Mouse (Mus musculus) lung, adult 18-20 months (tissue): ENCODE data around the gene Aqp6.

ENCODE experiments used
- DNase-seq, 2 experiments: peaks; one replicate each; pipeline ENCODE4 v3.0.0; 2022; ENCODE audit warnings: mixed read lengths in 2 of 2

Gene Aqp6

DNA sequence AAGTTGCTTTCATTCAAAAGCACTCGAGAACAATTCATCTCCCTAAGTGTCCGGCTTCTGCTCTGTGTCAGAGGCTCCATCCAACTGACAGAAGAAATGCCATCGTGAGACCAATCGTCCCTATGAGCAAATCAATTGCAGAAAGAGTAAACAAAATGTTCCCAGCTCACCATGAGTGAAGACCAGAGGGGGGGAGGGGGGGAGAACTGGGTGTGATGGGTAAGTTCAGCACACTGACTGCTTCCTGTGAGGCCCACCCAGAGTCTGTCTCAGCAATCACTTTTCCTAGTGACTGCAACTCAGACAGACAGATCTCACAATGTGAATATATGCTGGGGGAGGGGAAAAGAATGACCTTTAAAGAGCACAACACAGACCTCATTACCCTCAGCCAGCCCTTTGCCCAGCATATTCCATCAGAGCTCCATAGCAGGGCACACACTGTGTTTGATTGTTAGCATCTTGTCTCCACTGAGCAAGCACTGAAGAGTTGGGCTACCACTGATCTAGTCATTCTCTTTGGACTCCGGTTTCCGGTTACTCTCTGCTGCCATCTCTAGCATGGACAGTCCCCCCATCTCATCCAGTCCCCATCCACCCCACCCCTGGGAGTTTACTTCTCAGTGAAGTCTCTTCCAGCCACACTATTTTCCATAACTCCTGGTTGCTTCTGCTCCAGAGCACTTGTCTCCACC lies 48.0 kb downstream of the Aqp6 start:
- no peak for DNase-seq

DNA sequence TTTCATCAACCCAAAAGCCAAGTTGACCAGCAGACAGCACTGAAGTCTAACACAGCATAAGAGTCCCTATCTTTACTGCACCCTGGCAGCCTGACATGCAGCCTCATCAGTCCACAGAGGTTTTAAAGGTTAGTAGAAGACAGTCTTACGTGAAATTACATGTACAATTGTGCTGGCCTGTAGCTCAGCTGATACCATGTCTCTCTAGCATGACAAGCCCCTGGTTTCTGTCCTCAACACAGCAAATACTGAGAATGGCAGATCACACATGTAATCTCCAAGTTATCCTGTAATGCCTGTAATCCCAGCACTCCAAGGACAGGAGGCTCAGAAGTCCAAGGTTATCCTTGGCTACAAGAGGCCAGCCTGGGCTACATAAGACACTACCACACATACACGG lies 49.1 kb downstream of the Aqp6 start:
- no peak for DNase-seq

DNA sequence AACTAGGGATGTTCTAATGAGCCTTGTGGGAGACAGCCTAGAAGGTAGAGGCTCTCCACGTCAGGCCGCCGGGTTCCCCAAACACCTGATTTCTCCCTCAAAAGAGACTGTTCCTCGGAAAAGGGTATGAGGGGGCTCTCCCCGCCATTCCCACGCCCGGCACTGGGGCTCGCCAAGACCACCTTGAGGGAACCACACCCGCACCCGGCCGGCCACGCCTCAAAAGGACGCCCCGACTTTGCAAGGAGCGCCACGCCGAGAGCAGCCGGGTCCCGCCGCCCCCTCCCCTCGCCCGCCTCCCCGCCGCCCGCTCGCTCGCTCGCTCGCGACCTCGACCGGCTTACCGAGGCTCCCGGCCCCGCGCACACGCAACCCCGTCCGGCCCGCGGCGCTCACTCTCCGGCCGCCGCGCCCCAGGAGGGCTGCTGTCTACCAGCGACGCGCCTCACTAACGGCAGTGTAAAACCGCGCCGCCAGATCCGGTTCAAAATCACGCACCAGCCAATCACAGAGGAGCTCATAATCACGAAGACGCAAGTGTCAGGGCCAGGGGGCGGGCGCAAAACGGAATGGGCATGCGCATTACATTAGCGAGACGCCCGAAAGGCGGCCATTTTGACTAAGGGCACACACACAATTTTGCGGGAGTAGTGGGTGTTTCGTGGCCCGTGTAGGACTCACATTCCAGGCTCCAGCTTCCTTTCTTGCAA lies 50.1 kb downstream of the Aqp6 start, which contains the start of gene Racgap1:
Racgap1 (minus strand) TSS at position 494 of the 710 bp plus-strand sequence.
- peak; percentile 97 for DNase-seq

DNA sequence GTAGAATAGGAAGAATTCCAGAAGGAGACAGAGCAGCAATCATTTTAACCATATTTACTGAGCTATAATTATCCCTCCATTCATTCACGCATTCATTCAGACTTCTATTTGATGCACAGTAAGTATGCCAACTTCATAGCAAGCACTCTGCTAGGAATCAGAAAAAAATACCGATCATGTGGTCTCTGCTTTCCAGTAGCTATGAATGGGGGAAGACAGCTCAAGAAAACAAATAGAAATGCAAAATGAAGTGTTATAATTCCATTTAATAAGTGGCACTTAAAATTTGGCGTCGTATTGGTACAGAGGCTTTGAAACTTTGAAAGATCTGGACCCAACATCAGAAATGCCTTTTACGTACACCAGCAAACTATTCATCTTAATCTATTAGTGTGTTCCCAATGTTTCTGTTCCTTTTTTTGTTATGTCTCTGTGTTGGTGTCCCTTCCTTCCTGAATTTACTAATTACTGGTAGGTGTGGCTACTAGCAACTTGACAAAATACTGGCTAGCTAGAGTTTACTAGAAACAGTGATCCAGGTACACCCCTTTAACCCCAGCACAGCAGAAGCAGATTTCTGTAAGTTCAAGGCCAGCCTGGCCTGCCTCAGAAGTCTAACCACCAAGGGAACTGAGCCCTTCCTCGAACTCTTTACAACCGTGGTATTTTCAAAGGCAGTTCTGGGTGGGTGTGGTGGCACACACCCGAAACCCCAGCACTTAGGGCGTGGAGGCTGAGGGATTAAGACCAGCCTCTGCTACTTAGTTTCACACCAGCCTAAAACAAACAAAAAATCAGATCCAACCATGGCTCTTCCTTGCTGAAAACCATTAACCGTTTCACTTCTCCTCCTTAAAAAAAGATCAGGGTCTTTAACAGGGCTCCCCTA lies 51.0 kb downstream of the Aqp6 start:
- DNase-seq, result no peak

DNA sequence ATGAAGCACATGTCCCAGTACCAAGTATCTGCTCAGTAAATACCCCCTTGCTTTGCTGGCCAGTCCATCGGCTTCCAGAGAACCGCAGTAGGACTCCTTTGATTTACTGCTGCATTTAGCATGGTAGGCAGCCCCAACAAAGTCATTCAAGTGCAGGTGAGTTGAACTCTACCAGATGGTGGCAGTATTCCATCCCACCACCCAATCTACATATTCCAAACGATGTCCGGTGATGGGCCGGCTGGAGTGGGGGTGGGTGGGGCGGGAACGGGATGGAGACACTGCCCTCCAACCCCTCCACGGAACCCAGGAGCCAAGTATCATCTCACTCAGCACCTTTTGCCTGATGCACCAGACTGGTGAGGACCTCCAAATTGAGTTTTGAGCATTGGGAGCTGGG lies 52.1 kb downstream of the Aqp6 start:
- no peak for DNase-seq

DNA sequence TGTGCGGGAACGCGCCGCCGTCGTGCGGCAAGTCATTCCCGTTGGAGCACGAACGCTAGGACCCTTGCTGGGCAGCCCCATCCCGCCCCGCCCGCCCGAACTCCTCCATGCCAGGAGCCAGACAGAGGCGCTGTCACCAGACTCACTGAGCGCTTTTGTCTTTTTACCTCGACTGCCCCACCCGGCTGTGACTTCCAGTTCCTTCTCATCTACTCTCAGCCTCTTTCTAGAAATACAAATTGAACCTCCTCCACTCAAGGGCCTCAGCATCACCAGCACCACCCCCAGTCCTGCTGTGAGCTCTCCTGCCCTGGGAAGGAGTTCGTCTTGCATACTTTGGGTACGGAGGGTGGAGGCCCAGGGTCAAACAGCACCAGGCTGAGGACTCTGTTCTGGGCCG lies 52.7 kb downstream of the Aqp6 start:
- DNase-seq, result no peak
